Mouse (Mus musculus) hindbrain, embryonic 13.5 days (tissue): ENCODE measurements around the gene Atf6. TPM values are rescaled to one million over a fixed set of nuclear protein-coding genes. Genes with fewer than 3 reads are reported as not detected.

Experiments used
- ATAC-seq: fragments of 200-750 bp; cut with Nextera tagmentation; 2 replicates; pipeline ENCODE4 v1.8.0; 2017; ENCODE audit warnings: moderate TSS enrichment; ENCODE audit not compliant: low FRiP score
- H3K27ac ChIP-seq: fragments of 300-500 bp; sonication (generic); 2 replicates; pipeline ENCODE4 v1.5.1; 2015; ENCODE audit warnings: inconsistent platforms, mild to moderate bottlenecking, moderate library complexity
- H3K27me3 ChIP-seq: fragments of 300-500 bp; sonication (generic); 2 replicates; pipeline ENCODE4 v1.6.1; 2015; ENCODE audit warnings: mild to moderate bottlenecking, inconsistent platforms
- H3K36me3 ChIP-seq: fragments of 300-500 bp; sonication (generic); 2 replicates; pipeline ENCODE4 v1.6.1; 2015; ENCODE audit warnings: mild to moderate bottlenecking, inconsistent platforms
- H3K4me1 ChIP-seq: fragments of 300-500 bp; sonication (generic); replicated peaks from 2 replicates; pipeline ENCODE4 v1.6.1; 2015; ENCODE audit warnings: inconsistent platforms
- H3K4me2 ChIP-seq: fragments of 300-500 bp; sonication (generic); 2 replicates; pipeline ENCODE4 v1.6.1; 2015; ENCODE audit warnings: inconsistent platforms, mild to moderate bottlenecking, moderate library complexity
- H3K4me3 ChIP-seq: fragments of 300-500 bp; sonication (generic); 2 replicates; pipeline ENCODE4 v1.5.1; 2015; ENCODE audit warnings: mild to moderate bottlenecking, inconsistent platforms
- H3K9ac ChIP-seq: fragments of 300-500 bp; sonication (generic); 2 replicates; pipeline ENCODE4 v1.6.1; 2015; ENCODE audit warnings: mild to moderate bottlenecking, inconsistent platforms
- H3K9me3 ChIP-seq: fragments of 300-500 bp; sonication (generic); 2 replicates; pipeline ENCODE4 v1.6.1; 2016; ENCODE audit warnings: inconsistent platforms
- WGBS: fragments of 180-500 bp; shearing (Covaris S2); methylation state at CpG from one replicate; pipeline ENCODE4 v1.1.7; 2015; 5-methylcytosine and 5-hydroxymethylcytosine counted together
- polyA plus RNA-seq: library from polyadenylated mRNA; unstranded; fragments of >200 nt; fragmentation: Nextera tagmentation; extraction: Ambion mirVana; gene quantifications from 2 replicates; pipeline ENCODE4 v1.2.1, GENCODE M21; 2015

Gene Atf6
- polyA plus RNA-seq, 1 experiment from 2014 or later = 7.5 TPM

DNA sequence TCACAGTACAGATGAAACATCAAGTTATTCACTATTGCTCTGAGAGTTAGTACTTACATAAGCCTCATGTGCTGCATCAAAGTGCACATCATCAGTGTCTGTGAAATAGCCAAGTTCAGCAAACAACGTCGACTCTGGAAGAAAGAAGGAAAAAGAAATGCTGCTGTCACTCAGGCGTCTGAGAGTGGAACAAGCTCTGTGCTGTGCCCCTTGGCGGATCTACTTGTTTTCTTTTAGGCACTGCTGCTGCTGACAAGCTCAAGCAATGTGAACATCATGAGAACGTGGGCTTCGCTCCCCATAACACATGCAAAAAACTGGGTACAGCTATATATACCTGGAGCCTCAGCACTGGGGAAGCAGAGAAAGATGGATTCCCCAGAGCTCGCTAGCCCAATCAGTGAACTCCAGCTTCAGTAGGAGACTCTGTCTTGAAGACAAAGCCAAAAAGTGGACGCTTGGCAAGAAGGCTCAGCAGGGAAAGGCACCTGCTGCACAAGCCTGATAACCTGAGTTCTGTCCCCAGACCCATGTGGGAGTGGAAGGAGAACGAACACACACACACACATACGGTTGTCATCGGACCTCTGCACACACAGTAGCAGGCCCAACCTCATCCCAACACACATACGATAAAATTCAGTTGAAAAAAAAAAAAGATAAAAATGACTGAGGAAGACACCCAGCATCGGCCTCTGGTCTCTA, 12.4 kb downstream of the Atf6 start:
- H3K9ac ChIP-seq = no peak overlapping the region
- ATAC-seq = no peak

DNA sequence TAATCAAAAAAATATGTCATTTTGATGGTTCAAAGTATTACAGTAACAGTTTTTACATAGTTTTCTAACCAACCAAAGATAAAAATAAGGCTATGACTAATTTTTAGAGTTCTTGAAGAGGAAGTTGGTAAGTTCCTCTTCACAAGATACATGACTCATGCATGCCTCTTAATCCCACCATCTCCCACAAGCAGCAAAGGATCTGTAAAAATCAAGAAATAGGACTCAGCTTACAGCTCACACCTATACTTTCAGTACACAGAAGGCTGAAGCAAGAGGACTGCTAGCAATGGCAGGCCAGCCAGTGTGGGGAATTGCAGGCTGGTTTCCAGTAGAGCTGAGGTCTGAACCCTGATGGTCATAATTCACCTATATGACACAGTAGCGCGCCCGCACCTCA, 14.0 kb downstream of the Atf6 start:
- Histone ChIP-seq H3K4me2 (no peak overlapping the region), H3K9ac (no peak overlapping the region), H3K36me3 (peaks cover 22% of the 10 kb centered on the region), H3K4me1 (no peaks in the 10 kb centered on the region), H3K4me3 (no peak overlapping the region), H3K9me3 (no peaks in the 10 kb centered on the region), H3K27me3 (no peaks in the 10 kb centered on the region), H3K27ac (no peak overlapping the region)
- 98% methylated on average over 3 of the region's 3 CpGs for WGBS
- ATAC-seq = no peak

More for the DNA sequence above, 12.4 kb downstream of the Atf6 start:
- no peak overlapping the region for H3K27ac ChIP-seq
- no peaks in the 10 kb centered on the region for H3K9me3 ChIP-seq
- no peak overlapping the region for H3K4me3 ChIP-seq
- H3K27me3 ChIP-seq = no peaks in the 10 kb centered on the region
- peaks cover 15% of the 10 kb centered on the region for H3K36me3 ChIP-seq
- no peaks in the 10 kb centered on the region for H3K4me1 ChIP-seq
- WGBS = 89% methylated on average over 13 of the region's 13 CpGs
- H3K4me2 ChIP-seq = no peak overlapping the region

DNA sequence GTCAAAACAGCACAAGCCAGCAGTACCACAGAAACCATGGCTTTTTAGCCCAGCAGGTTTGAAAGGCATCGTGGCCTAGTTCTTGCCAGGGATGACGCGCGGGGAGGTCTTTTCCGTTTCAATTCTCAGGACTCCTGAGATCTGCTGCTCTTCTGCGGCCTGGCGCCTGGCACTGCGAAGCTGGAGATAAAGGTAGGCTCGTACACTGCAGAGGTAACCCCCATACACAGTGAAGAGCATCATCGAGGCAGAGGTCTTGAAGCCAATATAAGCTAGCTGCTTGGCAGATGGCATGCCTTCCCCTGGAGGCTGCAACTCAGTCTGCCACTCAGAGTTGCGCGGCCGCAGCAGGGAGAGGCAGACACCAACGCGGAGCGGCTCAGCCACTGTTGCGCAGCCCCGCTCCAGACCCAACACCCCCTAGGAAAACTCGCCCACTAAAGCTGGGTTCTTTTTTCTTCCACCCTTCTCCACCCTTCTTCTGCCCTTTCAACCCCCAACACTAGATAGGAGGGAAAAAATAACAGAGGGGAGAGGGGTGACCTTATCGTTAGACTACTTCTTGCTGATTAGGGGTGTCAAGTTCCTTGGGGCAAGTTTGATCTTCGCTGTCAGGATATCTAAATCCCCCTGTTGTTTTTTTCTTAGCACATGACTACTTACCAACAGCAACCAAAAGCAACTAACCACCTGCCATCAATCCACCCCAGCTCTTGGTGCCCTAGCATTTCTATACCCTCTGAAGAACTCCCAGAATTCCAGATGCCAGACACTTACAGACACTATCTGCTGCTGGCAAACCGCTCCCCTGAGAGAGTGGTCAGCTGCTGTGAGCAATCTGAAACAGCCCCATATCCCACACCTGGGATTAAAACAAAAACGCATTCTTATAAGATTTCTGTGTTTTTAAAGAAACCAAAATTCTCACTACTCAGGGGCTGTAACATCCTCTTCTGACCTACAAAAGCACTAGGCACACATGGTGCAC, 16.6 kb downstream of the Atf6 start:
- Histone ChIP-seq H3K4me2 (no peak overlapping the region), H3K4me1 (no peaks in the 10 kb centered on the region), H3K9ac (no peak overlapping the region), H3K27ac (no peak overlapping the region), H3K9me3 (no peaks in the 10 kb centered on the region), H3K4me3 (no peak overlapping the region), H3K36me3 (peaks cover 27% of the 10 kb centered on the region), H3K27me3 (no peaks in the 10 kb centered on the region)
- WGBS = 90% methylated on average over 23 of the region's 23 CpGs
- no peak for ATAC-seq

DNA sequence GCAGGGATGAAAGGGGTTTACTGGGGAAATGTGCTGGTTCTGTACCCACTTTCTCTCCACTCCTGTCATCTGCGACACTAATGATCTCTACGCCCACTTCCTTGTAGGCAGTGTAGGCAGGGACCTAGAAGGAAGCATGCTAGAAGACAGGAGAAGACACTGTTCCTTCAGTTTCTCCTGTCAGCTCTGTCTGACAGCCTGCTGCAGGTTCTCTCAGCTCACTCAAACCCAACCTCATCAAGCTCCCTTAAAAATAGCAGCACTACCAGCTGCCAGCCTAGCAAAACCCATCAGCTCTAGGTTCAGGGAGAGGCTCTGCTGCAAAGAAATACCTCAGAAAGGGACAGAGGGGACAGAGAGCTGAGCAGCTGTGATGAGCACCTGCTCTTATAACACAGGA, 17.6 kb downstream of the Atf6 start:
- no peak overlapping the region for H3K4me2 ChIP-seq
- H3K4me3 ChIP-seq = no peak overlapping the region
- peaks cover 27% of the 10 kb centered on the region for H3K36me3 ChIP-seq
- no peak overlapping the region for H3K27ac ChIP-seq
- H3K27me3 ChIP-seq = no peaks in the 10 kb centered on the region
- no peak for ATAC-seq
- WGBS = 94% methylated on average over 2 of the region's 2 CpGs
- no peak overlapping the region for H3K9ac ChIP-seq
- no peaks in the 10 kb centered on the region for H3K4me1 ChIP-seq
- H3K9me3 ChIP-seq = no peaks in the 10 kb centered on the region

DNA sequence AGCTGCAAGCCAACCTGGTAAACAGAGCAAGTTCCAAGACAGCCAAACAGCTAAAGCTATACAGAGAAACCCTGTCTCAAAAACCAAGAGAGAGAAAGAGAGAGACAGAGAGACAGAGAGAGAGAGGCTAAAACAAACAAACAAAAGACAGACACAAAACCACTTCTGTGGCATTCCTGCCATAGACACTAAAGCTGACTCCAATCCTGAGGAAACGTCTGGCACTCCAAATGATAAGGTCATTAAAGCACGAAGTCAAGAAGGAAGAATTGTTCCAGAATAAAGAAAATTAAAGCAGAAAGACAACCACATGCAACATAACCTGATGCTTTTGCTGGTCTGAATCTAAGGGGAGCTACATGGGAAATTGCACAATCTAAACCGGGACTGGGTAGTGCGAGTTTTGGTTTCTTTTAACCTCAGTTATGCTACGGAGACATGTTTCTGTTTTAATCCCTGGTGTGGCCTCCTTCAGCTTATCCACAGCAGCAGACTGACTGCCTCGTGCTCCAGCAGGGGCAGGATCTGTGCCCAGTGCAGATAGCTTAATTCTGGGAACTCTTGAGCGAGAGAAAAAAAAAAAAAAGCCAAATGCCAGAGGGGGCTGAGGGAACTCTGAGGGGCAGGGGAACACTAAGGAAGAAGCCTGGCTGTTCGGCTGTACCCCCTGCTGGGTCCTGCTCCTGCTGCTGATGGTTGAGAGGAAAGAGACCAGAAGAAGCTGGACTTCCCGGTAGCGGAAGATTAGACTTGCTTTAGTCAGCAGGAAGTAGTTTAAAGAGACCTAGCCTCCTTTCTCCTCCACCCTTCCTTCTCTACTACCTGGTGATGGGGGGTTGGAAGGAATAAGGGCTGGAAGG, 21.9 kb downstream of the Atf6 start:
- WGBS = 51% methylated on average over 10 of the region's 10 CpGs

DNA sequence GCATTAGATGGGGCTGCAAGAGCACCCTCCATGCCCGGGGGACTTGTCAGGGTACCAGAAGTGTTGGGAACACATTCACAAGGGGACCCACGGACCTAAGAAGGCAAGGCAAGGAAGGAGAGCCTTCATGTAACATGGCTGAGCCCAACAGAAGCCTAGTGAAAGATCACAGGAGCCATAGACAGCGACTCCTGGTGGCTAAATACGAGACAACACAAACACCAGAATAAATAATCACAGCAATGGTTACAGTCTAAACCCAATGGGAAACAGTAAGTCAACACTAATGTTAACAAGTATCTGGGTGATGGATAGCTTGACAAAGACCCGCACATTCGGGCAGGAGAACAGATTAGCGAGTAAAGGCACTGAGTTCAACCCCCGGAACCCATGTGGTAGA, 23.2 kb downstream of the Atf6 start:
- H3K27ac ChIP-seq = no peak overlapping the region
- no peaks in the 10 kb centered on the region for H3K4me1 ChIP-seq
- H3K4me3 ChIP-seq = no peak overlapping the region
- no peak overlapping the region for H3K9ac ChIP-seq
- no peaks in the 10 kb centered on the region for H3K27me3 ChIP-seq
- no peak for ATAC-seq
- no peak overlapping the region for H3K4me2 ChIP-seq
- H3K36me3 ChIP-seq = peaks cover 16% of the 10 kb centered on the region
- no peaks in the 10 kb centered on the region for H3K9me3 ChIP-seq
- WGBS = 50% methylated on average over 8 of the region's 8 CpGs

More for the DNA sequence above, 21.9 kb downstream of the Atf6 start:
- Histone ChIP-seq H3K9me3 (no peaks in the 10 kb centered on the region), H3K27ac (no peak overlapping the region), H3K4me3 (no peak overlapping the region), H3K9ac (no peak overlapping the region), H3K4me2 (no peak overlapping the region), H3K4me1 (no peaks in the 10 kb centered on the region), H3K27me3 (no peaks in the 10 kb centered on the region), H3K36me3 (peaks cover 22% of the 10 kb centered on the region)
- no peak for ATAC-seq

DNA sequence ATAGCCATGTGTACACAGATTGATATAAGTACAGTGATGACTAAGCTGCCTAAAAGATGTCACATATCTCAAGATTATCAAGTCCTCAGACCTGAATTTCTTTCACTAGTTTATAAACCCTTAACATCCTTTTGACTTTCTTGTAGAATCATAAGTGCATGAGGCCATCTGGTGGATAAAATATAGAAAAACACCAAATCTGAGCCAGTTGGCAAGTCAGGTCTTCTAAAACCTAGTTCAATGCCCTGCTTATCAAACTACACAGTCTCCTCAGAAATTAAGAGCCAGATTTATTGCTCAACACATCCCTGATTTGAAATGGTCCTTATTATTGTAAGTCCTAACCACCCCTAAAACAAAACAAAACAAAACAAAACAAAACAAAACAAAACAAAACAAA, 27.9 kb downstream of the Atf6 start:
- Histone ChIP-seq H3K4me2 (no peak overlapping the region), H3K36me3 (peaks cover 13% of the 10 kb centered on the region; the same call in 1 of the 2 replicates), H3K9ac (no peak overlapping the region), H3K27ac (no peak overlapping the region), H3K9me3 (no peaks in the 10 kb centered on the region), H3K4me3 (no peak overlapping the region), H3K27me3 (no peaks in the 10 kb centered on the region), H3K4me1 (no peaks in the 10 kb centered on the region)
- no peak for ATAC-seq

DNA sequence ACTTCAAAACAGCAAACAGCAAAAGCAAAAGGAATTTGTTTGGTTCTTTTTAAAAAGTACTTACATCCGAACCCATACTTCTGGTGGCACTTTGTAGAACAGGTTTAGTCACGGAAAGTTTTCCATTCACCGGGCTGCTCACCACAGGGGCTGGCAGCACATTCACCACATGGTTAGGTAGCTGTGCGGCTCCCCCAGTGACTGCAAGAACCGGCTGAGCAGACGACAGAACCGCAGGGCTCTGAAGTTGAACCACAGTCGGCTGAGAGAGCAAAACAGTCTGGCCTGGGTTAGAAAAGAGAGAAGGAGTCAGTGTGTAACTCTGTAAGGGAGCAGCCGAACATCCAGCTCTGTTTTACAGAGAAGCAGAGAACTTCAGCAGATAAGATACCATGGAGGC, 32.8 kb downstream of the Atf6 start:
- no peak overlapping the region for H3K27ac ChIP-seq
- no peak for ATAC-seq
- no peaks in the 10 kb centered on the region for H3K27me3 ChIP-seq
- no peak overlapping the region for H3K9ac ChIP-seq
- 77% methylated on average over 9 of the region's 9 CpGs for WGBS
- H3K4me3 ChIP-seq = no peak overlapping the region
- peaks cover 20% of the 10 kb centered on the region for H3K36me3 ChIP-seq
- H3K9me3 ChIP-seq = no peaks in the 10 kb centered on the region
- no peaks in the 10 kb centered on the region for H3K4me1 ChIP-seq
- no peak overlapping the region for H3K4me2 ChIP-seq

DNA sequence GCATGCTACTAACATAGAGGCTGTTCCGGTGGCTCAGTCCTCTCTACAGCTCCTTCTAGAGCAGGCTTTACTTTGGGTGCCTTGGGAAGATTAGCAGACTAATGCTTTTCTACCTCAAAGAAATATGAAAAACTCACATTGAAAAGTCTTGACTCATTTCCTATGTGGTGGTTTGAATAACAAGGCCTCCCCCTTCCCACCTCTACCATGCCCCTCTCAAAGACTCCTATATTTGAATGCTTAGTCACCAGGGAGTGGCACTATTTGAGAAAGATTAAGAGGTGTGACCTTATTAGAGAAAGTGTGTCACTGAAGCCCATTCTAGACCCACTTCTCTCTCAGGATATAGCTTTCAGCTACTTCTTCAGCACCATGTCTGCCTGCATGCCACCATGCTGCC, 37.8 kb downstream of the Atf6 start:
- H3K9ac ChIP-seq = no peak overlapping the region
- H3K4me3 ChIP-seq = no peak overlapping the region
- no peaks in the 10 kb centered on the region for H3K27me3 ChIP-seq
- no peaks in the 10 kb centered on the region for H3K9me3 ChIP-seq
- H3K36me3 ChIP-seq = peaks cover 15% of the 10 kb centered on the region
- H3K4me2 ChIP-seq = no peak overlapping the region
- H3K27ac ChIP-seq = no peak overlapping the region
- 96% methylated on average over 1 of the region's 1 CpGs for WGBS
- no peak for ATAC-seq
- no peaks in the 10 kb centered on the region for H3K4me1 ChIP-seq

DNA sequence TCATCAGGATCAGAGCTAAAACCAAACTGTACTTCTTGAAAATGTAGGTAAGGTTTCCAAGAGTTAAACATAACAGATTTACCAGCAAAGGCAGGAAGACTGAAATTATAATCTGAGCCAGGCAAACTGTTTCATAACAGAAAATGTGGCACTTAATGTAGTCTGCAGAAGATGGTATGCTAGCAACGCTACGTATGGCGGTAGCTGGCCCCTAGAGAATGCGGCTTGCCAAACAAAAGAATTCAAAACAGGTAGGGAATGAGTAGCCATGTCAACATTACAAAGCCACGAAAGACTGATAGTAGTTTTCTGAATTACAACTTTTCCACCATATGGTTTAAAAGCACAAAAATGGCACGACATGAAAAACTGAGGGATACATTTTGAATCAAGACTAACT, 38.2 kb downstream of the Atf6 start:
- Histone ChIP-seq H3K27me3 (no peaks in the 10 kb centered on the region), H3K4me1 (no peaks in the 10 kb centered on the region), H3K27ac (no peak overlapping the region), H3K4me3 (no peak overlapping the region), H3K36me3 (peaks cover 11% of the 10 kb centered on the region), H3K9ac (no peak overlapping the region), H3K9me3 (no peaks in the 10 kb centered on the region), H3K4me2 (no peak overlapping the region)
- 94% methylated on average over 6 of the region's 6 CpGs for WGBS
- ATAC-seq = no peak

DNA sequence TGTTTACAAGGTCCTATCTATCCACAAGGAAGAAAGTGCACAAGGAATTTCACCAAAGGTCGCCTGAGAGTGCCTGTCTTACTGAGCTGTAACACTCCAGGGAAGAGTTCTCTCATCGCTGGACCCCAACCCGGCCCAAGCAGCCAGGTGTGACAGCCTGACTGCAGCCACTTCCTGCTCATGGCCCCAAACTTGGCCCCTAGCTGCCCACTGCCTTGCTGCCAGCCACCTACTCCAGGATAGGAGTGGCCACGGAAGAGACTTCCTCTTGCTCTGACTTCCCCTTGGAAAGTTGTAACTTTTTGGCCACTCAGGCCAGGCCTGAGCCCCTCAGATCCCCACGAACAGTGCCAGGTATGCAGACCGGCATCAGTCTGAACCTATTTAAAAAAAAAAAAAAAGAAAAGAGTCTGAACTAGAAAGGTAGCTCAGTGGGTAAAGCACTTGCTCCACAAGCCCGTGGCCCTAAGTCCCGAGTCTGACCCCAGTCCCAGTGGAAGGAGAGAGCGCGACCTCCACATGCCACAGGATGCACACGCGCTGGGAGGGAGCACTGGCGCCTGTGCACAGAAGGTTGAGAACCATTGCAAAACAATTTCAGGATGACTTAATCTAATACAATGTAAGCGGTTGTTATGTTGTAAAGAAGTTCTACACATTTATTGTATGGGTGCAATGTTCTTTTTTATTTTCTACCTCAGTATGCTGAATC, 47.3 kb downstream of the Atf6 start:
- H3K9me3 ChIP-seq = no peaks in the 10 kb centered on the region
- no peak overlapping the region for H3K27ac ChIP-seq
- ATAC-seq = no peak
- H3K4me2 ChIP-seq = no peak overlapping the region
- no peaks in the 10 kb centered on the region for H3K27me3 ChIP-seq
- peaks cover 21% of the 10 kb centered on the region for H3K36me3 ChIP-seq
- H3K9ac ChIP-seq = no peak overlapping the region
- no peaks in the 10 kb centered on the region for H3K4me1 ChIP-seq
- H3K4me3 ChIP-seq = no peak overlapping the region
- 87% methylated on average over 14 of the region's 14 CpGs for WGBS
